Mouse (Mus musculus) E14TG2a.4 (cell line): ENCODE data around the gene Nlrc3.
A peak's percentile ranks its signal among the peaks of the same experiment; 100 is the strongest.

ENCODE experiments used
- H3K27me3 ChIP-seq: 2 replicates; pipeline ENCODE4 v1.6.1; 2014; ENCODE audit warnings: low read length, control low read depth; ENCODE audit not compliant: insufficient read depth
- H3K36me3 ChIP-seq: 2 replicates; pipeline ENCODE4 v1.6.1; 2014; ENCODE audit warnings: low read length, control low read depth; ENCODE audit not compliant: insufficient read depth
- H3K4me1 ChIP-seq: replicated peaks from 2 replicates; pipeline ENCODE4 v1.6.1; 2014; ENCODE audit warnings: low read depth, low read length, control low read depth
- H3K4me3 ChIP-seq: replicated peaks from 2 replicates; pipeline ENCODE4 v1.5.1; 2014; ENCODE audit warnings: mild to moderate bottlenecking, low read length
- H3K9me3 ChIP-seq: 2 replicates; pipeline ENCODE4 v1.6.1; 2014; ENCODE audit warnings: low read length, control low read depth
- CTCF ChIP-seq: conservative IDR thresholded peaks from 2 replicates; pipeline ENCODE4 v1.5.1; 2014; ENCODE audit warnings: low read length
- NANOG ChIP-seq: IDR thresholded peaks from 2 replicates; pipeline ENCODE4 v1.6.1; 2014; ENCODE audit warnings: borderline replicate concordance, low read length, mixed read lengths
- POU5F1 ChIP-seq: IDR thresholded peaks from 2 replicates; pipeline ENCODE4 v1.6.1; 2014; ENCODE audit warnings: low read length, borderline replicate concordance

The Nlrc3 gene

DNA sequence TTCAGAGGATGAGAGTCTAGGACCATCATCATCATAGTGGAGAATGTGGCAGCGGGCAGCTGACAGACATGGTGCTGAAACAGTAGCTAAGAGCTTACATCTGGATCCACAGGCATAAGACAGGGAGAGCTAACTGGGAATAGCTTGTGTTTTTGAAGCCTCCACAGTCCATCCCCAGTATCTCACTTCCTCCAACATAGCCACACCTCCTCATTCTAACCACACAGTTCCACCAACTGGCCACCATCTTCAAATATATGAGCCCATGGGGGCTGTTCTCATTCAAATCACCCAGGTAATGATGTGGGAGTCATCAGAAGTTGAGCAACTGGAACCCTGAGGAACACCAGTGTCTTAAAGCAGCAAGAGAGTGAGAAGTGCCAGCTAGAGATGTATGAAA is 25.3 kb downstream of the Nlrc3 start:
- 0 out of 2 replicates have a peak, but pooled peaks cover 2% of the 10 kb centered on the region for H3K36me3 ChIP-seq
- no peaks in the 10 kb centered on the region for H3K9me3 ChIP-seq
- H3K27me3 ChIP-seq: no peaks in the 10 kb centered on the region
- no peaks in the 10 kb centered on the region for H3K4me1 ChIP-seq
- no peak overlapping the region for H3K4me3 ChIP-seq
- no peak for TF ChIP-seq POU5F1
- TF ChIP-seq NANOG: no peak
- no peak for TF ChIP-seq CTCF

DNA sequence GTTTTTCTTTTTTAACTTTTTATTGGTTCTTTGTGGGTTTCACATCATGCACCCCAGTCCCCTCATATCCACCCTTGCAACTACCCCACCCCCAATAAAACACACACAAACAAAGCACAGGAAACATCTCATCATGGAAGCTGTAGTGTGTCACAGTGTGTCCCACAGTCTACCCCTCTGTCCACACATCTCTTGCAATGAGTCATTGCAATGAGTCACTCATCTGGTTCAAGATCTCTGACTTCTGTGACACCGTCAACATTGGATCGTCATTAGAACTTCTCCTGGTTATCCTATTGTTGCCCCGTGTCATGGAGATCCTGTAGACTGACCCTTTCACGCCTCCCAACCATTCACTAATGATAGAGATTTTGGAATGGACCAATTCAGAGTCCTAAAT is 41.7 kb downstream of the Nlrc3 start:
- TF ChIP-seq CTCF (no peak), POU5F1 (no peak), NANOG (no peak)
- Histone ChIP-seq H3K36me3 (peaks cover 69% of the 10 kb centered on the region), H3K4me3 (no peak overlapping the region), H3K9me3 (no peaks in the 10 kb centered on the region), H3K4me1 (peaks cover 3% of the 10 kb centered on the region), H3K27me3 (no peaks in the 10 kb centered on the region)

DNA sequence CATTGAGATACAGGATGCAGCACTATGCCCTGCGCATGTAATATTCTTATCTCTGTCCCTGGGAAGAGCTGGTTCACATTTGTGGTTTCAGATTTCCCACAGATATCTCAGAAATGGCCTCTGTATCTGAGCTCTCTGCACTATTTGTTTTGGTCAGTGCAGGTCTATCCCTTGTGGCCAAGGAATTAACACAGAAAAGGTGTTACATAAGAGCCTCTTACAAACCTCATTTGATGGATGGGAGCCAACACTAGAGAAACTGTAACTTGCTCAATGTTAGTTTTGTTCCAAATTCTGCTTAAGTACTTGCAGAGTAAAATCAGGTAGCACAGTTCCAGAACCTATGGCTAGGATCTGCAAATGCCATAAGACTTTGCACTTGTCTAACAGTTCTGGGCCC is 42.3 kb downstream of the Nlrc3 start:
- TF ChIP-seq NANOG (no peak), POU5F1 (no peak), CTCF (no peak)
- H3K4me3 ChIP-seq: no peak overlapping the region
- H3K4me1 ChIP-seq: peaks cover 9% of the 10 kb centered on the region
- peaks cover 68% of the 10 kb centered on the region for H3K36me3 ChIP-seq
- H3K9me3 ChIP-seq: no peaks in the 10 kb centered on the region
- H3K27me3 ChIP-seq: no peaks in the 10 kb centered on the region

DNA sequence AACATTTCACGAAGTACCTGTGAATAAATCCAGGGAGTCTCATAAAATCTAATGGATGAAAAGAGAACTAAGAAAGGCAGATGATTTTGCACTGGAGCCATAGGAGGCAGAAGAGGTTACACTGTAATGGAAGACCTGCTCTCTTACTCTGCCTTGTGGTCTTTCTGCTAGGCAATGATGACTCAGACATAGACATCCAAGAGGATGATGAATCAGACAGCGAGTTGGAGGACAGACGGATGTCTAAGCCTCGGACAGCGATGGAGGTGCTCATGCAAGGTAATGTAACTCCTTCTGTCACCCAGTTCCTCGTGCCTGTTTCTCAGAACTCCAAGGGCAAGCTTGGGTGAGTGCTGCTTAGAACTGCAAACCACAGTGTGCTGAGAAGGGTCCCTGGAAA is 42.9 kb downstream of the Nlrc3 start:
- H3K36me3 ChIP-seq: peaks cover 64% of the 10 kb centered on the region
- H3K4me3 ChIP-seq: no peak overlapping the region
- H3K4me1 ChIP-seq: peaks cover 13% of the 10 kb centered on the region
- TF ChIP-seq POU5F1 (no peak), CTCF (no peak), NANOG (no peak)
- no peaks in the 10 kb centered on the region for H3K9me3 ChIP-seq
- no peaks in the 10 kb centered on the region for H3K27me3 ChIP-seq

DNA sequence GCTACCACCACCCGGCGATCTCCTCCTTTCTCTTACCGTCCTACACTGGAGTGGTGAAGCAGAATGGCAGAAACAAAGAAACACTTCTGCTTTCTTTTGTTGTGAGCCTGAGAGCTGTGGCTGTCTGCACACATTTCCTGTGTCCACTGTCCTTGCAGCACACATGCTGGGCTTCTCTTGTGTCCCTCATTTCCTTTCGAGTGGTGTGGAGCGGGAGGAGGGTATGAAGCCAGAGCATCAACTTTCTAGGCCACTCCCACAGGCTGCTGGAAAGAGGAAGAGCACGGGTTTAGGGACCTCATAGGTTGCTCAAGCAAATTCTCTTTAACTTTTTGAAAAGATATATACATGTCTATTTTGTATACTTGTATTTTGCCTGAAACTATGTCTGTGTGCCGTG is 47.3 kb downstream of the Nlrc3 start:
- Histone ChIP-seq H3K27me3 (no peaks in the 10 kb centered on the region), H3K9me3 (no peaks in the 10 kb centered on the region), H3K4me1 (peaks cover 16% of the 10 kb centered on the region), H3K4me3 (no peak overlapping the region), H3K36me3 (peaks cover 47% of the 10 kb centered on the region)
- TF ChIP-seq NANOG: no peak
- TF ChIP-seq POU5F1: no peak
- TF ChIP-seq CTCF: no peak

DNA sequence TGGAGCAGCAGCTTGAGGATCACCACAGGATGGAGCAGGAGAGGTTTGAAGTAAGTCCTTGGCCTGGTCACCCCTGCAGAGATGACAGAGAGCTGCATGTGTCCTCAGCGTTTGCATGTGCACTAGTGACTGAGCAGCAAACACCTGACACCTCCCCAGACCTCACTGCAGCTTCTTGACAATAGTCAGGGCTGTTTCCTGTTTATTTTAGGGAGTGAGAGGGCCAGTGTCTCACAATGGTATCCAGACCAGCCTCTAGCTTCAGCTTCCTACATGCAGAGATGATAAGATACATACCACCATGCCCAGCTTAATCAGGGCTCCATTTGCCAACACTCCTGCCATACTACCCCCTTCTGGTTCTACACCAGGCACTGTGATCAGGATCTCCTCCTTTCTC is 47.9 kb downstream of the Nlrc3 start:
- TF ChIP-seq NANOG (no peak), CTCF (no peak), POU5F1 (no peak)
- Histone ChIP-seq H3K4me1 (peaks cover 16% of the 10 kb centered on the region), H3K9me3 (no peaks in the 10 kb centered on the region)

DNA sequence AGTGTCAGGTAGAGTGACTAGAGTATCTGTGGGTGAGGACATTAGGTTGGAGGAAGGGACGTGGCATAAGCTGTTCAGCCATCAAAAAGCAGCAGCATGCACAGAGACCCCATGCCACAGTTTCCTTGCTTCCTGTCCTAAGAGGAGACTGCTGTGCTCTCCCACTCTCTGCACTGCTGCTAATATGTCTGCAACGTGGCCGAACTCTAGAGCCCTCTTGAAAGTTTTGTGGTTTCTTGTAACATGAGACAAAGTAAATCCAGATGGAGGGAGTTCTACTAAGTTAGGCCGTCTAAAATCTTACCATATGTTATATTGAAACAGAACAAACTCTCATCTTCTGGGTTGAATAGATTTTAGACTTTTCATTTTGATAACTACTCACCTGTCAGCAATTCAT is 52.5 kb downstream of the Nlrc3 start:
- Histone ChIP-seq H3K27me3 (no peaks in the 10 kb centered on the region), H3K4me3 (no peak overlapping the region), H3K4me1 (peaks cover 6% of the 10 kb centered on the region), H3K9me3 (no peaks in the 10 kb centered on the region), H3K36me3 (peaks cover 61% of the 10 kb centered on the region)
- TF ChIP-seq POU5F1: no peak
- TF ChIP-seq CTCF: no peak
- no peak for TF ChIP-seq NANOG

More for the DNA sequence above, 47.9 kb downstream of the Nlrc3 start:
- Histone ChIP-seq H3K36me3 (peaks cover 47% of the 10 kb centered on the region), H3K27me3 (no peaks in the 10 kb centered on the region), H3K4me3 (no peak overlapping the region)

DNA sequence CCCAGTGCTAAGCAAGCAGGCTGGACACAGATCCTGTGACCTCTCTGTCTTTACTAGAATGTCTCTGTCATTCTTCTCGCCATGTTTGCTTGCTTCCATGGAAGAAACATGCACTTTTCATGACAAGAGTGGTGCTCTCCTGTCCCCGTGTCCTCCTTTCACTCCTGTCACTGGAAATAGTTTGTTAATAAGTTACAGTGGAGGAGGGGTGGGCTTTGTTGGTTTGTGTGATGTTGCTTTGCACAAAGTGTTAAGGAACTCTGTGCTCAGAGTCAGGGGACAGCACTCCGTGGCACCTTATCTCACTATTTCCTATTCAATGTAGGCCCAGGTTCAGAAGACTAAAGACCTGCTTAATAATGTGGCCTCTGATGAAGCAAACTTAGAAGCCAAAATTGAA is 52.9 kb downstream of the Nlrc3 start:
- peaks cover 63% of the 10 kb centered on the region for H3K36me3 ChIP-seq
- H3K27me3 ChIP-seq: no peaks in the 10 kb centered on the region
- H3K4me1 ChIP-seq: peaks cover 3% of the 10 kb centered on the region
- H3K4me3 ChIP-seq: no peak overlapping the region
- TF ChIP-seq CTCF (no peak), NANOG (no peak), POU5F1 (no peak)
- H3K9me3 ChIP-seq: no peaks in the 10 kb centered on the region

DNA sequence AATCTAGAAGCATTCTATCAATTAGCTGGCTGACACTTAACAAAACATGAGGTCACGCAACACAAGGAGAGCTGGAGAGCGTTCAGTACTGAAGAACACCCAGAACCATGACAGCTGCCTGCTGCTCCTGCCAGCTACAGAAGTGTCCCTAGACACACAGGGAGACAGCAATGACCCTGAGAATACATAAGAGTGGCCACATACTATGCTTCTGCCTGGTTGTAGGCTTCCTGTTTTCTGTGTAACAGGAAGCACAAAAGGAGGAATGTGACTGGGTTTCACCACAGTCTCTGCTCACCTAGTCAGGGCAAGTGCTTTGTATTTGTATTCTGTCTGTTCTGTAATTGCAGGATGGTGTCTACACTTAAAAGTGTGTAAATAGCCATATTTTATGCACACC is 55.7 kb downstream of the Nlrc3 start:
- Histone ChIP-seq H3K9me3 (no peaks in the 10 kb centered on the region), H3K27me3 (no peaks in the 10 kb centered on the region), H3K36me3 (peaks cover 75% of the 10 kb centered on the region), H3K4me1 (no peaks in the 10 kb centered on the region), H3K4me3 (no peak overlapping the region)
- no peak for TF ChIP-seq NANOG
- no peak for TF ChIP-seq CTCF
- TF ChIP-seq POU5F1: no peak

DNA sequence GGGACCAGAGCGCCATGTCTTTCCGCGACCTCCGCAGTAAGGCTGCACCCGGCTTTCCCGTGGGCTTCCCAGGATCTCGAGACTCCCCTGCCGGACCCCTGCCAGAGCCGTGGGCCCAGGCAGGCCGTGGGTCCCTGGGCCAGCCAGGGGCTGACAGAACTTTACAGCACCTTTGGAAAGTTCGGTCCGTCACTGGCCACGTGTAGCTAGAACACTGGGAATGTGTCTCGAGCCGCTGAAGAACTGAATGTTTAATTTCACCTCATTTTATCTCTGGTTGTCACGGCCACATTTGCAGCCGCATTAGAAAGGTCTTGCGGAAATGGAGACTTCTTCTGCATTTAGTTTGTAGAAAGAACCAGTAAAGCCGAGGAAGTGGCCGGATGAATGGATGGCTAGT is 67.3 kb downstream of the Nlrc3 start:
- TF ChIP-seq POU5F1: no peak
- TF ChIP-seq NANOG: no peak
- TF ChIP-seq CTCF: no peak
- Histone ChIP-seq H3K27me3 (no peaks in the 10 kb centered on the region), H3K4me1 (peaks cover 23% of the 10 kb centered on the region), H3K36me3 (peaks cover 51% of the 10 kb centered on the region), H3K9me3 (no peaks in the 10 kb centered on the region), H3K4me3 (peak overlapping the region; percentile 90)
